Mouse (Mus musculus): ENCODE results near the gene Ccr9.

The Ccr9 gene

DNA sequence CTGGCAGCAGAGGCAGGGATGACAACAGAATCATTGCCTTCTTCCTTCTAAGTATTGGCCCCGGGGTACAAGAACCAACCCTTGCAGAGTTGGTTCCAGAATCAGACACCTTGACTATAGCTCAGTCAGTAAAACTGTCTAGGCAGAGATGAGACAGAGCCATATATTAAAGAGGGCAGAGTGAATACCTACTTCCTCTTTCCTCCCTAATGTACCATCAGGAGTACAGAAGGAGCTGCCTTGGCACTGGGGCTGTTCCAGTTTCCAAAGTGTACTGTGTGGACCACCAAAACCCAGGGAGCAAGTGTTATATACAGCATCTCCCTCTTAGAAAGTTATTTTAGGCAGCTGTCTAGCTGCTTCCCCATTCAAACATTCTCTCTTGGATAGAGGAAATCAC, 123.3 kb downstream of the Ccr9 start:
- DNase-seq (ENCODE audit: extremely low read depth, low read depth) = peak; percentile 15

DNA sequence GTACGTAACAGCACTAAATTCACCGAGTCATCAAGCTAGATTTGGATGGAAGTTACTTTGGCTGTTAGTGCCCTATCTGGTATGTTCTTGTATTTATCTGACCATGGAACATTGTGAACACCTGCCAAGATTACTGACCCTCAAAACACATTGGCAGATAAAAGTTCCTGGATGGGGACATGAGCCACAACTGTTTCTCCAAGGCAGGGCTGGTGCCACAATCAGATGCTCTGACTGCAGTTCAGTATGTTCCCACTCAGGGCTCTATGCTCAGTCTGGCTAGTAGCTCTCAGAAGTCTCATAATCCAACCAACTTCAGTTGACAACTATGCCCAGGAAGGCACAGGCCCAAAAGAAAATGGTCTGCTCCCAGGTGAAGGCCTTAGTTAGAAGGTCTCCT, 124.2 kb downstream of the Ccr9 start:
- no peak for DNase-seq (ENCODE audit: extremely low read depth, low read depth)

DNA sequence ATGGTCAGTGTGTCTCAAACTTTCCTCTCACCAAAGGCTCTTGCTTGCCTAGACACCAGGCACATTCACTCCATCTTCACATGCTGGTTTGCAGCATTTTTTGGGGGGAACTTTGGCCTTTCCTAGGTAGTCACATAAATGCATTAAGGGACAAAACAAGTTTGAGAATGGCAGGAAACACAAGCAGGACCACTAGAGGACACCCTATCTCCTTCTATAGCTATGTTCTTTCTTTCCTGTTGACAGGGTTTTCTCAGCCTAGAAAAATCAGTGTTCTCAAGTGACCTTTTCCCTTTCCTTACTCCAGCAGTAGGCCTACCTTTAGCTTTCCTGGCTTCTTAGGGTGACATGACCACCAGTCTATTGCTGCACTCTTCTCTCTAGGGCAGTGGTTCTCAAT, 124.7 kb downstream of the Ccr9 start:
- DNase-seq (ENCODE audit: extremely low read depth, low read depth) = no peak

DNA sequence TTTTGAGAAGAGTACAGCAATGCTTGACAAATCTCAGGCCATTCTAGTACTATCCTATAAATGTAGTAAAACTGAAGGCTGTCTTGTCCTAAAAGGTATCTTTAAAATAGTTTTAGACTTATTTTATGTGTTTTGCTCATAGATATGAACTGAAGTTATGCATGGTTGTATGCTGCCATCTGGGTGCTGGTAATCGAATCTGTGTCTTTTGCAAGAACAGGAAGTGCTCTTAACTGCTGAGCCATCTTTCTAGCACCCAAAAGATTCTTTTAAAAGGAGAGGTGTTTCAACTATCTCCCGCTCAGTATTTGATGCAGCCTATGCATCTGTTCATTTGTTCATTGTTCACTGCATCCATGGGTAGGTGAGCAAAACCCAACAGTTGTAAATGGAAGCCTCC, 127.0 kb downstream of the Ccr9 start:
- DNase-seq (ENCODE audit: extremely low read depth, low read depth) = no peak

DNA sequence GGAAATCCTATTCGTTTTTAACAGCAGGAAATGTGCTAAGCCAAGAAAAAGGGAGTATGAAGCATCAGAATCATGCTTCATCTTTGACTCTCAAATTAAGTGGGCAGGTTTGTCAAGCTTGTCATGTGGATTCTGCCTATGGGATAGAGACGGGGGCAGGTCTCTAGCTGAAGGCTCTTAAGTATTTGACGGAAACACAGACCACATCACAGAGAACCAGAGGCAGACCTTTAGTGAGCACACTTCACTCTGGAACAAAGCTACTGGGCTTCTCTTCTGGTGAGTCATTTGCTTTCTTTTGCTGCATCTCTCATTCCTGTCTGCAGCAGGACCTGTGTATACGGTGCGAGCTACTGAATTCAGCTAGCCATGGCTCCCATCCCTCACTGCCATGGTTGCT, 128.0 kb downstream of the Ccr9 start, which contains the start of gene Cxcr6:
Gene Cxcr6 (plus strand): TSS at position 209 of the 400 bp plus-strand sequence.
- no peak for DNase-seq (ENCODE audit: extremely low read depth, low read depth)

DNA sequence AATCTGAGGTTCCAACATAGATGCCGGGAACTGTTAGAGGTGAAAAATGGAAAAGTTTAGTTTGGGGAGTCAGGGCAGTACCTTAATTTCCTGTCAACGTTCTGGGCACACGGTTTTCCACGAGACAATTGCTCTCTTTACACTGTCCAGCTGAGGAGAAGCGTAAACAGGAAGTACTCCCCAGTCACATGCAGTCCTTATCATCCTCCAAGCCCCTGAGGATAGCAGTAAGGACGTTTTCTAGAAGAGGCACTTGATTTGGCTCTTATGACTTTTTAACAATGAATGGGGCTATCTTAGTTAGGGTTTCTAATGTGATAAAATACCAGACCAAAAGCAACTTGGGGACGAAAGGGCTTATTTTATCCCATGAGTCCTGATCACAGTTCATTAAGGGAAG, 130.3 kb downstream of the Ccr9 start:
- DNase-seq (ENCODE audit: extremely low read depth, low read depth) = no peak

DNA sequence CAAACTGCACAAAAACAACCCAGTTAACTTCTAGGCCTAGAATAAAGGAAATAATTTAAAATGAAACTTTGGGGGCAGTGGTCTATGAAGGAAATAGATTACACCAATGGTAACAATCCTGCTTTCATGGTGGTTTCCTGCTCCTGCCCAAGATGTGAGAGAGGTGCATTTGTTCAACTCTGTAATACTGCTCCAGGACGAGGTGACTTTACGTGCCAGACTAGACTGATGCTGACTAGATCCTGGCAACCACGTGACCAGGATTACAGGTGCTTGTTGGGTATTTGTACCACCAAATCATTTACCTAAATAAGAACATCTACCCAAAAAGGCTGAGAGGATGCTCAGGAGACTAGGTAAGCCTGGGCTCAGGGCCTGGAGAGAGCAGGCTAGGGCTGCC, 133.6 kb downstream of the Ccr9 start:
- no peak for DNase-seq (ENCODE audit: extremely low read depth, low read depth)

DNA sequence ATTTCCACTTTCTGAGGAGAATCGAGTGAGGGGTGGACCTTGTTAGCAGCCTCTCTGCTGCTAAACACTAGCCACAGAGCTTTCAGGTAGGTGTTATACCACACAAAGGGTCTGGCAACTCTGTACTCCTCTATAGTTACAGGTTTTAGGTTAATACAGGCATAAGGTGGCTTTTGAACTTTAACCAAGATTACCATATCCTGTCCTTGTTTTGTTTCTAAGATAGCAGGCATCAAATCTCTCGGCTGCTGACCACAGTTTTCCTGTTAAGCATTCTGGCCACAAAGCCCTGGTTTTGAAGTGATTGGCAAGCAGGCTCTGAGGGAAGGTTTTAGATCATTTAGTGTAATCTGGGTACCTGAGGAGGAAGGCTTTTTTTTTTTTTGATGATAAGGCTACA, 136.1 kb downstream of the Ccr9 start:
- DNase-seq (ENCODE audit: extremely low read depth, low read depth) = no peak

DNA sequence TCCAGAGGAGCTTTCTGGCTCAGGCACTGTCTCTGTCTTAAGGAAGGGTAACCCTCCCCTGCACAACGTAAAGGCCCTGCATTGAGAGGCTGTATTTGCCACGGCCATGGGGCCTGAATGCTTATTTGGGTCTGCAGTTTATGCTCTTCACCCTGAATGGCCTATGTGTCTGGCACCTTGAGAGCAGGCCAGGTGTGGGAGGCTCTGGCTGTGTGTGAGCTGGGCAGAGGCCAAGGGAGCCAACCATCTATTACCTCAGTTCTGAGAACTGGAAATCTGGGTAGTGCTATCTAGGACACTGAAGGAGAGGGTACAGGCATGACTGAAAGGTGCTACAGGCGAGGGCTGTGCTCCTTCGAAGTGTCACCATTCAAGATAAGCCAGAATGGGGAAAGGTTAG, 136.6 kb downstream of the Ccr9 start:
- no peak for DNase-seq (ENCODE audit: extremely low read depth, low read depth)

DNA sequence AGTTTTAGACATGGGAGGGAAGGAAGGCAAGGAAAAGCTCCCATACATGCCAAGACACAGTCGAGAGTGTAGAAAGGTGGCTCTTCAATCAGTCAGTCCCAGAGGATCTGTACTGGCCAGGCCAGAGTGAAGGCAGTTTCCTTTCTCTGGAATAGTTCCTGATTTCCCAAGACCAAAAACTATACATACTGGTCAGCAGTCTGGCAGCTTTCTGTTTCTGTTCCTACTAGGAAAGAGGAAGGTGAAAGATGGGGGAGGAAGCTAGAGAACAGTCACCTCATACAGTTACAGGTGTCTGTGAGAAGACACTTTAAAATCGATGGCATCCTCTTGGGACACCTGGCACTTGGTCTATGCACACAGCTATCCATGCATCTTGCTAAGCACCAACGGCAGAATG, 137.2 kb downstream of the Ccr9 start:
- DNase-seq (ENCODE audit: extremely low read depth, low read depth) = no peak

DNA sequence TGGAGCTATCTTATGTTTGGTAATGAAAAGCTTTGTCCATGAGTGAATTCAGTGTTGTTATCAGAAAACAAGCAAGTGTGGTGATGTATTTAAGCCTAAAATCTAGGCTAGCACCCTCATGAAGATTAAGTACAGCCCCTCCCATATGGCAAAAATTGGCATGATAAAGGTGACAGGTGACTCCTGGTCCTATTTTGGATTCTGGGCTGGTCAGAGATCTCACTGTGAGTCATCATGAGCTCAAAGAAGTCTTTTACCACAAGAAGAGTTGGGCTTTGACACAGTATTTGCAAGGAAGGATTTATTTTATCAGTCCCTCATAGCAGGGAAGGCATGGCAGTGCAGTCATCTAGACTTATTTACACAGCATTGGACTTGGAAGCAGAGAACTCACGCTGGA, 137.8 kb downstream of the Ccr9 start:
- DNase-seq (ENCODE audit: extremely low read depth, low read depth) = no peak

DNA sequence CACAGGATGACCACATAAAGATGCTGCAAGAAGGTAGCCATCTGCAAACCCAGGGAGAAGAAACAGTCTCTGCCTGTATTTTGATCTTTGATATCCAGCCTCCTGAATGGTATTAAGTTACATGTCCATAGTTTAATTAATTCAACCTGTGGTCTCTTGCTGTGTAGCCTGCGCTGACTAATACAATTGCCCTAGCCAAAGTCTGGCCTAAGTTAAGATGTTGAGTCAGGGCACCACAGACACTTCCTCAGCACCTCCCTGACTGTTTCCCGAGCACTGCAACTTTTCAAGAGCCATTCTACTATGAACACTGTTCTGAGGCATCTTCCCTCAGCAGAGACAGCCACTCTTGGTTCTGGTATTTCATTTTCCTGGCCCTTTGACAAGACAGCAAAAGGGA, 140.4 kb downstream of the Ccr9 start:
- DNase-seq (ENCODE audit: extremely low read depth, low read depth) = no peak

DNA sequence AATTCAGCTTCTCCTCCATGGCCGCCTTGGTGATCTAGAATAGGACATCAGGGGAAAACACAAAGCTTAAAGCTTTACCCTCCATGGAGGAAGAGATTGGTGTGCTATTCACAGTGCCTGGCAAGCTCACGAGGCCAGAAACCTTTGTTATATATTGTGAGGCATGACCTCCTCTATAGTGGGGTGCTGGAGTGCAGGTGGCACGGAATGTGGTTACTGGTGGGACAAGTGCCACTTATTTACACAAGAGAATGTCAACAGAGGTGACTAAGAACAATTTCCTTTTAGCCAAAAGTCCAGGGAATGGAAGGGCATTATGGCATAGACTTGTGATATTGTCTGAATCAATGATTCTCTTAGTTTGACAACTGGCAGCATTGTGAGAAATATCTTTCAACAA, 148.4 kb downstream of the Ccr9 start:
- DNase-seq (ENCODE audit: extremely low read depth, low read depth) = no peak

DNA sequence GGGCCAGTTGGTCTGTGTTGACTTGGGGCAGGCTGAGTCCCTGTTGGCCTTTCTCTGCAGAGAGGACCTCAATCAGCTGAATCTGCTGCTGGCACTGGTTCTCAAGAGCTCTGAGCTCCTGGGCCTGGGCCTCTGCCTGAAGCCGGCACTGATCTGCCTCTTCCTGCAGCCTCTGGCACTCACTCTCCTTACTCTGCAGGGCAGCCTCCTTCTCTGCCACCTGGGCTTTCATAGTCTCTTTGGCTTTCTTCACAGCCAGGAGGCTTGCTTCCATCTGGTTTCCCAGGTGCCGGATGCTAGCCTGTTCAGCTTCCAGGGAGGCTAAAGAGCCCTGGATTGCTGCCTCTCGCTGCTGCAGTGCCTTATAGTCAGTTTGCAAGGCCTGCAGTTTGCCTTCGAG, 150.7 kb downstream of the Ccr9 start:
- no peak for DNase-seq (ENCODE audit: extremely low read depth, low read depth)
